Mouse (Mus musculus) hindbrain, embryonic 16.5 days (tissue): ENCODE measurements around the gene Sept9. TPM values are rescaled to one million over a fixed set of nuclear protein-coding genes. Genes with fewer than 3 reads are reported as not detected.

ENCODE experiments used
- ATAC-seq: fragments of 200-750 bp; cut with Nextera tagmentation; 2 replicates; pipeline ENCODE4 v1.8.0; 2017; ENCODE audit warnings: moderate TSS enrichment, moderate library complexity
- H3K27ac ChIP-seq: fragments of 300-500 bp; sonication (generic); 2 replicates; pipeline ENCODE4 v1.5.1; 2014; ENCODE audit warnings: low read depth, mild to moderate bottlenecking, control low read depth, low read length, moderate library complexity
- H3K27me3 ChIP-seq: fragments of 300-500 bp; sonication (generic); replicated peaks from 2 replicates; pipeline ENCODE4 v1.6.1; 2014; ENCODE audit warnings: low read length; ENCODE audit not compliant: control insufficient read depth, insufficient read depth
- H3K36me3 ChIP-seq: fragments of 300-500 bp; sonication (generic); 2 replicates; pipeline ENCODE4 v1.6.1; 2014; ENCODE audit warnings: mild to moderate bottlenecking, low read length, moderate library complexity, mixed read lengths; ENCODE audit not compliant: control insufficient read depth, insufficient read depth
- H3K4me1 ChIP-seq: fragments of 300-500 bp; sonication (generic); 2 replicates; pipeline ENCODE4 v1.6.1; 2014; ENCODE audit warnings: low read depth, low read length; ENCODE audit not compliant: control insufficient read depth, insufficient read depth
- H3K4me2 ChIP-seq: fragments of 300-500 bp; sonication (generic); 2 replicates; pipeline ENCODE4 v1.6.1; 2014; ENCODE audit warnings: mild to moderate bottlenecking, low read length, control low read depth, moderate library complexity
- H3K4me3 ChIP-seq: fragments of 300-500 bp; sonication (generic); 2 replicates; pipeline ENCODE4 v1.5.1; 2014; ENCODE audit warnings: mild to moderate bottlenecking, low read length, control low read depth, moderate library complexity
- H3K9ac ChIP-seq: fragments of 300-500 bp; sonication (generic); 2 replicates; pipeline ENCODE4 v1.6.1; 2014; ENCODE audit warnings: low read depth, mild to moderate bottlenecking, control low read depth, low read length, moderate library complexity
- H3K9me3 ChIP-seq: fragments of 300-500 bp; sonication (generic); 2 replicates; pipeline ENCODE4 v1.6.1; 2014; ENCODE audit warnings: mild to moderate bottlenecking, low read length, moderate library complexity; ENCODE audit not compliant: control insufficient read depth
- WGBS: fragments of 180-500 bp; shearing (Covaris S2); extraction: QIAGEN DNeasy Blood & Tissue Kit; methylation state at CpG from one replicate; pipeline ENCODE4 v1.1.7; 2014; 5-methylcytosine and 5-hydroxymethylcytosine counted together
- polyA plus RNA-seq: library from polyadenylated mRNA; unstranded; fragments of >200 nt; fragmentation: Nextera tagmentation; extraction: Ambion mirVana; gene quantifications from 2 replicates; pipeline ENCODE4 v1.2.1, GENCODE M21; 2015

Gene Sept9
- polyA plus RNA-seq, 1 experiment from 2014 or later, result 109 TPM

DNA sequence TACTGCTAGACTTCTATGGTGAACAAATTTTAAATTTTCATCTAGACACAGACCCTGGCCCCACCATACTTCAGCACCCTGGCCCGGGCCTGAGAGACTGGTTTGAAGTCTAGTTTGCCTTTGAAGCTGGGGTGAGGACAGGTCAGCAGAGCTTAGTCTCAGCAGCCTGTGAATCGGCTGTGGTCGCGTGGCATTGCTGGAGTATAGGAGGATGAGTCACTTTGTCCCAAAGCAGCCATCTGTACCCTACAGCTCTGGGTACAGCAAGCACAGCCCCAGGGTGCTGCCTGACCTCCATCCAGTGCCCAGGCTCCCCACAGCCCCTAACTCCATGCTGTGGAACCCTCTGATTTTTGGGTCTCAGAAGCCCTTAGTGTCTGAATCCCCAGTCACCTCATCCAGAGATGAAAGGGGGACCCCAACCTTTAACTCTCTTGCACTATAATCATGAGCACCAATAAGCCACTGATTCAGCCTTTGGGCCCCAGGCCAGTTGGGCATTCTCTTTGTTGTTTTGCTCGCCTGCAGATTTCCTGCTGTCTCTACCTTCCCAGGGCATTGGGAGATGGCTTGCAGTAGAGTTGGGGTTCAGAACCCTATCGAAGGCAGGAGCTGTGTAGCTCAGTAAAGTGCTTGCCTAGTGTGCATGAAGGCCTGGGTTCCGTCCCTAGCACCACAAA, 106.2 kb downstream of the Sept9 start:
- WGBS, result 92% methylated on average over 7 of the region's 7 CpGs
- H3K27me3 ChIP-seq, result no peaks in the 10 kb centered on the region

GRCm38 (mm10) chr11:117306311-117307088, 107.0 kb downstream of the Sept9 start:
- no peak overlapping the region for H3K4me2 ChIP-seq
- no peaks in the 10 kb centered on the region for H3K36me3 ChIP-seq
- 73% methylated on average over 14 of the region's 14 CpGs for WGBS
- ATAC-seq, result no peak
- H3K9ac ChIP-seq, result no peak overlapping the region
- H3K9me3 ChIP-seq, result no peaks in the 10 kb centered on the region
- H3K4me3 ChIP-seq, result no peak overlapping the region
- peaks cover 32% of the 10 kb centered on the region for H3K4me1 ChIP-seq
- H3K27me3 ChIP-seq, result no peaks in the 10 kb centered on the region
- no peak overlapping the region for H3K27ac ChIP-seq

More for the DNA sequence above, 106.2 kb downstream of the Sept9 start:
- ATAC-seq, result no peak
- H3K9me3 ChIP-seq, result no peaks in the 10 kb centered on the region
- no peaks in the 10 kb centered on the region for H3K36me3 ChIP-seq
- H3K27ac ChIP-seq, result no peak overlapping the region
- no peak overlapping the region for H3K4me3 ChIP-seq
- H3K4me1 ChIP-seq, result peaks cover 24% of the 10 kb centered on the region
- no peak overlapping the region for H3K4me2 ChIP-seq
- H3K9ac ChIP-seq, result no peak overlapping the region

DNA sequence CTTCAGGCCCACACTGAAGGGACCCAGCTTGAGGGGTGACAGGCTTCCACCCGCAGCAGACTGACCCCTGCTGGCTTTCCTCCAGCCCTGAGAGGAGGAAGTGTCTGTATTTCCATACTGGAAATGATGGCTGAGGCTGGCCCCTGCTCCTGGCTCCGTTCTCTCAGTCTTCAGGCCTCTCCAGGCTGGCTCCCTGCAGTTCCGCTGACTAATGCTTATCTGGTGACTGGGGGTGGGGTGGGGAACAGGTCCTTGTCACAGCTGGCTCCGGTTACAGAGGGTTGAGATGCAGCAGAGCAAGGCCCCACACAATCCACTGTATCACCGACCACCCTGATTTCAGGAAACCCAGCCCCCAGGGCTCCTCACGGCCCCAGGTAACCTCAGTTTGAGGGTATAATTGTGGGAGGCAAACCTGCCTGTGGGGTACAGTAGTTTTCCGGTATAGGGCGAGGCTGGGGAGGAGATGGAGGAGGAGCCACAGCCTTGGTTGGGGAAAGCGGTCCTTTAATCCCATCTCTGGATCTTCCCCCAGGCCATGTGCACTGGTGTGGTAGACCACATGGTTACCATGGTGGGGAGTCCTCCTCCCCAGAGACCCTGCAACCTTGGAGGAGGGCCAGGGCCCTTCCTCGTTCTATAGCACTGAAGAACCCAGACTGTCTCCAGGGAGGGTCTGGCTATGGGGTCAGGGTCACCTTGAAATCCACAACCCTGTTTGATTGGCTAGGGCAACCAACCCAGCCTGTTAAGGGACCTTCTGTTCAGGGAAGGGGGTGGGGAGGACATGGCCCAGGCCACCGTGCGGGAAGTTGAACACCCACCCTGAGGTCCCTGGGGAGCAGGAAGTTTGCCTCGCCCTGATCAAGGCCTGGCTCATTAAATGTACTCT, 108.7 kb downstream of the Sept9 start:
- H3K4me3 ChIP-seq, result no peak overlapping the region
- no peak for ATAC-seq
- H3K27me3 ChIP-seq, result no peaks in the 10 kb centered on the region
- no peaks in the 10 kb centered on the region for H3K36me3 ChIP-seq
- H3K27ac ChIP-seq, result peak overlapping the region; percentile 16; the same call in 1 of the 2 replicates
- peaks cover 43% of the 10 kb centered on the region for H3K4me1 ChIP-seq
- H3K9me3 ChIP-seq, result no peaks in the 10 kb centered on the region
- 0 out of 2 replicates have a peak overlapping the region, but pooled peaks have one; percentile 13 for H3K9ac ChIP-seq
- H3K4me2 ChIP-seq, result no peak overlapping the region
- WGBS, result 36% methylated on average over 13 of the region's 13 CpGs

GRCm38 (mm10) chr11:117309108-117309917, 109.9 kb downstream of the Sept9 start:
- no peaks in the 10 kb centered on the region for H3K36me3 ChIP-seq
- peaks cover 49% of the 10 kb centered on the region for H3K4me1 ChIP-seq
- WGBS, result 73% methylated on average over 17 of the region's 17 CpGs
- no peak overlapping the region; the same call in 1 of the 2 replicates for H3K9ac ChIP-seq
- ATAC-seq, result no peak
- no peaks in the 10 kb centered on the region for H3K9me3 ChIP-seq
- no peaks in the 10 kb centered on the region for H3K27me3 ChIP-seq
- 0 out of 2 replicates have a peak overlapping the region, but pooled peaks have one; percentile 23 for H3K27ac ChIP-seq
- H3K4me2 ChIP-seq, result no peak overlapping the region
- H3K4me3 ChIP-seq, result no peak overlapping the region

DNA sequence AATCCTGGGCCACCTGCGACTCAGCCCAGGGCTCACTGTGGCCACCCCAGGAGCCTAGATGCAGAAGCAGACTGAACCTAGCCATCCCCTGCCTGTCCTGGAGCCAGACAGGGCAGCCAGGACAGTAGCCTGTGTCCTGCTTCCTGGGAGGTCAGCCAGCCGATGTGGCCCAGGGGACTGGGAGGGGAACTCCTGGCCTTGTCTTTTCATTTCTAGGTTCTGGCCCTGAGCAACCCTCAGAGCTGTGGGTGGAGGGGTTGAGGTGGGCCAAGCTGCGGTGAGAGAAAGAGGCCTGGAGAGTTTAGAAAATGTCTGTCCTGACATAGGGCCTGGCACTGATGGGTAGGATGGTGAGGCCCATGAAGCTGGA, 110.4 kb downstream of the Sept9 start:
- H3K4me3 ChIP-seq, result no peak overlapping the region
- H3K27me3 ChIP-seq, result no peaks in the 10 kb centered on the region
- no peak overlapping the region for H3K4me2 ChIP-seq
- no peak overlapping the region for H3K9ac ChIP-seq
- ATAC-seq, result no peak
- H3K9me3 ChIP-seq, result no peaks in the 10 kb centered on the region
- WGBS, result 69% methylated on average over 3 of the region's 3 CpGs
- H3K27ac ChIP-seq, result no peak overlapping the region
- no peaks in the 10 kb centered on the region for H3K36me3 ChIP-seq
- H3K4me1 ChIP-seq, result peaks cover 49% of the 10 kb centered on the region

- Histone ChIP-seq H3K36me3 (no peaks in the 10 kb centered on the region), H3K9ac (no peak overlapping the region), H3K9me3 (no peaks in the 10 kb centered on the region), H3K4me1 (peaks cover 52% of the 10 kb centered on the region), H3K4me3 (no peak overlapping the region), H3K27me3 (no peaks in the 10 kb centered on the region), H3K4me2 (no peak overlapping the region), H3K27ac (peak overlapping the region; percentile 44)
- ATAC-seq, result no peak
- 82% methylated on average over 12 of the region's 12 CpGs for WGBS
These were observed 111.1 kb downstream of the Sept9 start for GRCm38 (mm10) chr11:117310341-117311107.

DNA sequence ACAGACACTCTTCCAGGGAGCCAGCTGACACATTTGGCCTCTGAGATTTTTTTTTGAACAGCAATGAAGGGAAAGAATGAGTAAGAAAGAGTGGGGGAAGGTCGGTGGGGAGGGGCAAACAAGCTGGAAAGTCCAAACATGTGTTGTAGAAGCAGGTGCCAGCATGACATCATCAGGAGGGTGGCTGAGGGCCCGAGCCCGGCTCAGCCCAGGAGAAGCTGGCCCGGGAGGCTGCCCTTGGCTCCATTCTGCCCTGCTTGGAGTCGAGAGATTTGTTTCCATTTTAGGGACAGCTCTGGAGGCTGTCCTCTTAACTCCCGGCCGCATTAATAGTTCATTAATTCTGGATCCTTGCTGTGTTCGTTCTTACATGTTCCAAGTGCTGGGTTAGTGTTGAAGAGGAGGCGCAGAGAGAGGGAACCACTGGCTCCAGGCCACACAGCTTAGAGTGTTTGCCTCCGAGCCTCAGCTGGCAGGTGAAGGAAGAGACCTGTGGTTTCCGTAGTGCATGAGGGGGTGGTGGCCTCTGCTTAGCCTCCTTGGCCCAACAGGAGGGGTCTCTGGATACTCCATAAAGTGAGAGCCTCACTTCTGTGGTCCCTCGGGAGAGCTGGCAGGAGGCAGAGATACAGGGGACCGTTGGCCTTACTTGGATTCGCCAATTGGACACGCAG, 111.8 kb downstream of the Sept9 start:
- Histone ChIP-seq H3K4me2 (no peak overlapping the region), H3K27me3 (no peaks in the 10 kb centered on the region), H3K9ac (no peak overlapping the region), H3K4me3 (no peak overlapping the region), H3K9me3 (no peaks in the 10 kb centered on the region), H3K27ac (peak overlapping the region; percentile 44), H3K4me1 (peaks cover 53% of the 10 kb centered on the region), H3K36me3 (no peaks in the 10 kb centered on the region)
- 45% methylated on average over 15 of the region's 15 CpGs for WGBS
- no peak; the same call in 1 of the 2 replicates for ATAC-seq
